Mouse (Mus musculus) Patski (cell line): ENCODE measurements around the gene A130010J15Rik. TPM values are rescaled to one million over a fixed set of nuclear protein-coding genes. Genes with fewer than 3 reads are reported as not detected.

Source experiments
- ATAC-seq: fragments of 100-300 bp; one replicate; pipeline ENCODE4 v1.8.0; 2021
- CTCF ChIA-PET: fragments of 350-600 bp; sonication (Branson Sonifier 250); formaldehyde crosslinking; loops from one replicate; lab custom pipeline; 2022; ENCODE audit warnings: inconsistent platforms; lab: Charles Lee
- POLR2A ChIA-PET: fragments of 350-600 bp; sonication (Branson Sonifier 250); formaldehyde crosslinking; loops from one replicate; lab custom pipeline; 2022; ENCODE audit warnings: antibody characterized with exemption, inconsistent platforms; lab: Charles Lee
- DNase-seq: peaks from one replicate; pipeline ENCODE4 v3.0.0-alpha.2; 2011; ENCODE audit warnings: low read depth, low spot score
- H3K27me3 ChIP-seq: fragments of 371-371 bp; one replicate; pipeline ENCODE4 v1.5.1; 2021
- CTCF ChIP-seq: fragments of 100-300 bp; IDR thresholded peaks from one replicate; pipeline ENCODE4 v1.5.1; 2021
- in situ Hi-C: fragments of 300-500 bp; cut with MboI; formaldehyde crosslinking; loops from 3 replicates; pipeline ENCODE4 v1.11.1; 2018; ENCODE audit warnings: low pct_unique_long_range_greater_than_20kb, mixed read lengths
- polyA plus RNA-seq: library from polyadenylated mRNA; unstranded; gene quantifications from one replicate; pipeline ENCODE4 v1.2.3, GENCODE M21; 2021

The A130010J15Rik gene
- polyA plus RNA-seq, 1 experiment from 2014 or later, result 7.3 TPM

GRCm38 (mm10) chr1:193214053-193214452, 46.2 kb downstream of the A130010J15Rik start:
- POLR2A ChIA-PET, result no interaction called here
- CTCF ChIA-PET, result interaction anchor here (1.1 to 3.2 kb wide), 4 partner anchors 8 to 112 kb away, joined by 3 to 13 read pairs (median 3); no protein-coding TSS in a partner anchor
- in situ Hi-C loops, result no loop called here
- ATAC-seq (no peak), DNase-seq (no peak)
- TF ChIP-seq CTCF, result no peak
- no peaks in the 10 kb centered on the region for H3K27me3 ChIP-seq

DNA sequence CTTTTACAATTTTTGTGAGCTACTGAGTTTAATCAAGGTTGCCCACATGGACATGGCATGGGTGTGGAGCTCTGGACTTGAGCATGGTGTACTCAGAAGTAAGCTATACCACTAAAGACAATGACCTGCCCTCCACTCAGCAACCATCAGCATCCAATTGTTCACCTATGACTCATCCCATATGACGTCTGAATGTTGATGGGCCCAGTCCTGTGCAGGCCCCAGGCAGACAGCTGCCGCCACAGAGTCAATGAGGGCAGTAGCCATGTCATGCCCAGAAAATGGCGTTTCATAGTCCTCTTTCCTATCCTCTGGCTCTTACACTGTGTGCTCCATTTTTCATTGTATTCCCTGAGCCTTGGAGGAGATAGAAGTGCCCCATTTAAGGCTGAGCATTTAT, 48.2 kb downstream of the A130010J15Rik start:
- no peaks in the 10 kb centered on the region for H3K27me3 ChIP-seq
- TF ChIP-seq CTCF, result no peak
- ChIA-PET CTCF (interaction anchor here (1.2 to 3.2 kb wide), 2 partner anchors 9 to 27 kb away, joined by 3 to 13 read pairs; no protein-coding TSS in a partner anchor), POLR2A (no interaction called here)
- ATAC-seq, result no peak
- in situ Hi-C loops, result no loop called here
- no peak for DNase-seq

DNA sequence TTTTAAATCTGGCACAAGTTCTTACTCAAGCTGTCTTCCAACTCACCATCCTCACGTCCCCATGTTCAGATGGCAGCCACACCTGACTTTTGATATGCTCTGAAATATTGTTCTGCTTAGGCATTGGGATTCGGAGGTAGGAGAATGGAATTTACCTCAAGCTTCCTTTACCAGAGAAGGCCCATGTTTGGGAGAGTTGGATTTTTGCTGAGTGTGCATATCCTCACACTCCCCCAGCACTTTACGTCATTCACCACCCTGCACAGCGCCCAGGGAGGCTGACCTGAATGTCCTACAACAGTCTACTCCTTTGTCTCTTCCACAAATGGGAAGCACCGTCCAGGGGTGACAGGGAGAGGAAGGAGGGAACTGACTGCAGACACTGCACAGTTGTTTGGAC, 52.6 kb downstream of the A130010J15Rik start:
- POLR2A ChIA-PET, result no interaction called here
- TF ChIP-seq CTCF, result no peak
- DNase-seq (no peak), ATAC-seq (no peak)
- CTCF ChIA-PET, result no interaction called here
- no peaks in the 10 kb centered on the region for H3K27me3 ChIP-seq
- in situ Hi-C loops, result no loop called here

GRCm38 (mm10) chr1:193225531-193225930, 57.7 kb downstream of the A130010J15Rik start:
- in situ Hi-C loops, result no loop called here
- POLR2A ChIA-PET, result no interaction called here

GRCm38 (mm10) chr1:193226114-193226513, 58.3 kb downstream of the A130010J15Rik start:
- DNase-seq (no peak), ATAC-seq (no peak)
- H3K27me3 ChIP-seq, result no peaks in the 10 kb centered on the region
- ChIA-PET POLR2A (interaction anchor here (0.6 kb wide), 1 partner anchor 1060 kb away, joined by 3 read pairs; no protein-coding TSS in a partner anchor), CTCF (interaction anchor here (0.8 to 2.8 kb wide), 3 partner anchors 10 to 86 kb away, joined by 3 to 13 read pairs (median 3); no protein-coding TSS in a partner anchor)
- in situ Hi-C loops, result no loop called here
- TF ChIP-seq CTCF, result no peak

More at GRCm38 (mm10) chr1:193225531-193225930, 57.7 kb downstream of the A130010J15Rik start:
- CTCF ChIA-PET, result interaction anchor here (2.8 kb wide), 1 partner anchor 10 kb away, joined by 13 read pairs; no protein-coding TSS in a partner anchor
- ATAC-seq (no peak), DNase-seq (no peak)
- TF ChIP-seq CTCF, result no peak
- no peaks in the 10 kb centered on the region for H3K27me3 ChIP-seq

- no peaks in the 10 kb centered on the region for H3K27me3 ChIP-seq
- ChIA-PET CTCF (interaction anchor here (0.8 to 2.8 kb wide), 3 partner anchors 11 to 86 kb away, joined by 3 to 13 read pairs (median 3); no protein-coding TSS in a partner anchor), POLR2A (interaction anchor here (0.6 to 1.2 kb wide), 2 partner anchors 26 to 1061 kb away, joined by 3 read pairs; no protein-coding TSS in a partner anchor)
- ATAC-seq, result no peak
- no peak for DNase-seq
- in situ Hi-C loops, result no loop called here
- TF ChIP-seq CTCF, result no peak
Observed at GRCm38 (mm10) chr1:193226724-193227522, 59.1 kb downstream of the A130010J15Rik start.

Other genes starting within 250 kb of the A130010J15Rik start
- 2.7 TPM for gene Syt14, start 132.3 kb upstream of the A130010J15Rik start, polyA plus RNA-seq
- gene Diexf, start 37.8 kb upstream of the A130010J15Rik start, polyA plus RNA-seq, result 16.2 TPM
- 2.2 TPM for gene Irf6, start 14.9 kb upstream of the A130010J15Rik start, polyA plus RNA-seq
- gene Traf3ip3, start 33.7 kb downstream of the A130010J15Rik start, polyA plus RNA-seq, result not detected
- 0.17 TPM for gene Lamb3, start 39.7 kb downstream of the A130010J15Rik start, polyA plus RNA-seq
- 0.19 TPM for gene Hsd11b1, start 96.0 kb downstream of the A130010J15Rik start, polyA plus RNA-seq
- not detected for gene G0s2, start 105.2 kb downstream of the A130010J15Rik start, polyA plus RNA-seq
- gene Camk1g, start 202.3 kb downstream of the A130010J15Rik start, polyA plus RNA-seq, result 0.69 TPM